Mouse (Mus musculus) adrenal gland, postnatal 36 days (tissue): ENCODE data around the gene Tpt1. TPM values are rescaled to one million over a fixed set of nuclear protein-coding genes. Genes with fewer than 3 reads are reported as not detected.

Experiments used
- DNase-seq, 2 experiments: peaks; one replicate each; pipeline ENCODE4 v3.0.0; 2021; ENCODE audit warnings: mixed read lengths in 1 of 2
- total RNA-seq, 2 experiments: library from RNA; stranded (reverse); gene quantifications; 2 replicates each; pipeline ENCODE4 v1.2.3; 2021

The Tpt1 gene
- total RNA-seq, 2 experiments from 2014 or later, result 2,956 to 3,131 TPM

DNA sequence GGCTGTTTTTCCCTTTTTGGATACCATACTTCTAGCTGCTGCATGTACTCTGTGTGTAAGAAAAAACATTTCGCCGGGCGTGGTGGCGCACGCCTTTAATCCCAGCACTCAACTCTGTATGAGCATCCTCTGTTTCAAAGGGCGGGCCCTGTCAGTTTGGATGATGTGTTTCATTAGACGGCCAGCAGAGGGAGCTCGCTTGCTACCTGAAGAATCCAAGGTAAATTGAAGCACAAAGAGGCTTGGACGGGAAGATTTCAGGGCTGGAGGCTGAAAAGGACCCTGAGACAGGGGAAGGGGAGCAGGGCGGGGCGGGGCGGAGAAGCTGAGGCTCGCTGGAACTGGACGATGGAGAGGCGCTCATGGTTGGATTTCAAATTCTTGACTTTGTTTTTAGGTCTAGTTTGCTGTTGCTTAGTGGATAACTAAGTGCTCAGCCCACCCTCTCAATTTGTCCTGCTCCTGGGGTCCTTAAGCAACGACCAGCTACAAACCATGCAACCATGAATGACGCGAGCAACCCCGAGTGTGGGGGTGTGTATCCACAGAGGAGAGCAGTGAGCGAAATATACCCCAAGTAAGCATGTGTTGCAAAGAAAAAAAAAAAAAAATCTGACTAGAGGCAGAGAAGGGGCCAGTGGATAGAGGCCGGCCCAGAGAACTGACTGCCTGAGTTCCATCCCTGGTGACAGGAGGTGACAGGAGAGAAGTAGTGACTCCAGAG is 31.6 kb downstream of the Tpt1 start:
- peak; percentile 74 to 83 for DNase-seq

DNA sequence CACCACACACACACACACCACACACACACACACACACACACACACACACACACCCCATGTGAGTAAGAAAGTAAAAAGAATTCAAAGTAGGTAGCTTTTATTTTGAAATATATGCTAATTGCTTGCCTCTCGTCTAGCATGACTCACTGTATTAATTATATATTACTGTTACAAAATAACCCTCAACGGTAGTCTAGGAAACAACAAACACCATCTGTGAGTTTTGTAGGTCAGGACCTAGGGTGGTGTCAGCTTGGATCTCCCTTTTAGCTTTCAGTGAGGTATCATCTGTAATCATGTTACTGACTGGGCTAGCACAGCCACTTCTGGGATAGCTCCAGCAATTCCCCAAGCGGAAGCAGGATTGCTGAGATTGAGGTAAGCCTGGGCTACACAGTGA is 32.4 kb downstream of the Tpt1 start:
- DNase-seq, result no peak

DNA sequence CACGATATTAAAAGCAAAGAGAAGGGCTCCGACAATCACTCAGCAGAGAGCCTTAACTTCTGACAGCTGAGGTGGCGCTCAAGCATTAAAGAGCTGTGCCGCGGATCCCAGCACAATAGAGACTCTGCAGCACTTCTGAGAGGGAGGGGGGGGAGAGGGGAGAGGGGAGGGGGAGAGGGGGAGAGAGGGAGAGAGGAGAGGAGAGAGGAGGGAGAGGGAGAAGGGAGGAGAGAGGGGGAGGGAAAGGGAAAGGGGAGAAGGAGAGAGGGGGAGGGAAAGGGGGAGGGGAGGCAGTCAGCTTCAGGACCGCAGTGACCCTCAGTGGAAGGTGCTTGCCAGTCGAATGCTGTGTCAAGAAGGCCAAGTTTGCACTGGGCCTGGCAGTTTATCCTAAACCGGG is 34.1 kb downstream of the Tpt1 start:
- no peak for DNase-seq

DNA sequence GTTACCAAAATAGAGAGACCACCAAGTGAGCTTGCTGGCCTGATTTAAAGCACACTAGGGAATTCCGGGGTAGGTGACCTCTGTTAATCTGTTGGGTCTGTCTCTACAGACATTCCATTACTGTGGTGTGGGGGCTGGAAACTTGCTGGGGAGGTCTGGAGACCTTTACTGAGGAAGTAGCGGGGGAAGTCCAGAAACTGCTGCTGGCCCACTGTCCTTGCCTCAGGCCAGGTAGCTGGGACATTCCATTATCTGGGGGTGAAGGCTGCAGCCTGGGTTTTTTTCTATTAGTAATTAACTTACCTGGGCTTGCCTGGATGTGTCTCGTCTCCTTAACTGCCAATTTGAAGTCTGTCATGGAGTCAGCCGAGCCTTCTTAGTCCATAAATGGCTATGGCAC is 37.0 kb downstream of the Tpt1 start:
- DNase-seq, result no peak

DNA sequence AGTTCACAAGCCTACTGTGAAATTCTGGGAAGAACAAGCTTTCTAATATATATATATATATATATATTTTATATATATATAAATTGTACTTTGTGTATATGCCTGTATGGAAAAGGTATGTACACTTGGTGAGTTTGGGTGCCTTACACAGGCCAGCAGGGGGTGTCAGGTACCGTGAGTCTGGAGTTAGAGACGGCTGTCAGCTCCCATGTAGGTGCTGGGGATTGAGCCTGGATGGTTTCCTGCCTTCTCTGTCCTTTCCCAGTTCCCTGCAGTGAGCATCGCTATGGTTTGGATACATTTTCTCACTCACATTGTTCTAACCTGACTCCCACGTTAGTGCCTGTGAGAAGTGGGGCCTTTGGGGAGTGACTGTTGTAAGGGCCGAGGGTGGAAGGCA is 38.4 kb downstream of the Tpt1 start:
- DNase-seq, result no peak

DNA sequence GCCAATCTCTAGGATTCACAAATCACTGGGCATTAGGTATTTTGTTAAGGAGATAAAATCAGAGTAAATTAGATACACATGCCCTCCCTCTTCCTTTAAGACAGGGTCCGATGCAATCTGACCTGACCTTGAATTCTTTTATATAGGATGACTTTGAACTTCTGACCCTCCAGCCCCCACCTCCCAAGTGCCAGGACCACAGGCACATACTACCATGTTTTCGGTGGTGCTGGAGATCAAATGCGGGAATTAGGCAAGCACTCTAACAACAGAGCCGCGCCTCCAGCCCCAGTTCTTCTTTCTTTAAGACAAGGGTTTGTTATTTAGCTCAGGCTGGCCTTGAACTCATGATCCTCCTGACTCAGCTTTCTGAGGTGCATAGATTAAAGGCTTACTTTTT is 39.0 kb downstream of the Tpt1 start:
- DNase-seq, result no peak

DNA sequence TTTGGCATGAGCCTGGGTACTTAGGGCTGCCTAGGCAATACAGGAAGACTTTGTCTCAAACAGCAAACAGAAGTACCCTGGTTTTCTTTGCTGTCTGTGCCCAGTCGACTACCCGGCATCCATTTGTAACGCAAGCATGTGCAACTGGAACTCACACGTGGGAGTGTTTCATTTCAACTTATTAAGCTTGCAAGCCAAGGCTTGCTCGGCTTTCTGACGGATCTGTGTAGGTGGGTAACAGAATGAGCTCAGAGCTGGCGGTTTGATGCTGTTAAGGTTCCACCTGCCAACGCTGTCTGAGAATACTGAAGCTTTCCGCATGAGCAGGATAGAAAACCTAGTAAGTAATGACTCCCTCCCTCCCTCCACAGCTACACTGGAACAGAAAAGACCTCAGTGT is 47.2 kb downstream of the Tpt1 start:
- DNase-seq, result no peak

Other genes starting within 250 kb of the Tpt1 start
- not detected for gene Erich6b, start 202.8 kb upstream of the Tpt1 start, total RNA-seq
- gene Cog3, start 90.6 kb upstream of the Tpt1 start, total RNA-seq, result 10 to 100 TPM; 26.5 to 33.3 TPM
- gene Slc25a30, start 58.1 kb upstream of the Tpt1 start, total RNA-seq, result 100 to 1,000 TPM; 206 to 215 TPM
- gene Kctd4, start 109.9 kb downstream of the Tpt1 start, total RNA-seq, result not detected
- gene Gtf2f2, start 165.8 kb downstream of the Tpt1 start, total RNA-seq, result 10 to 100 TPM; 24.3 to 24.6 TPM